Mouse (Mus musculus) megakaryocyte-erythroid progenitor cell, adult 5-6 weeks (primary cell): ENCODE data around the gene Epor. TPM values are rescaled to one million over a fixed set of nuclear protein-coding genes. Genes with fewer than 3 reads are reported as not detected.

Experiments
- ATAC-seq: replicated peaks from 2 replicates; pipeline ENCODE4 v1.8.0; 2016; ENCODE audit warnings: mild to moderate bottlenecking, inconsistent platforms; ENCODE audit not compliant: severe bottlenecking, poor library complexity, low FRiP score, low TSS enrichment
- total RNA-seq, 2 experiments: library from RNA; stranded (forward) in 1 of 2; stranded (reverse) in 1 of 2; fragments of 200-1000, 215-1000 nt in 1 of 2; fragments of >200 nt in 1 of 2; fragmentation: Nextera tagmentation in 1 of 2; gene quantifications; 2 replicates each; pipeline ENCODE4 v1.2.3; 2014 to 2017

The Epor gene
- total RNA-seq (2014; fragmentation: Nextera tagmentation) = 109 and 131 TPM in 2 replicates
- 35.2 and 48.6 TPM in 2 replicates for total RNA-seq (2017)

GRCm38 (mm10) chr9:21963417-21963816, at the start of gene Epor:
TSS of gene Epor (minus strand) at chr9:21963506.
- ATAC-seq = peak; percentile 56

- no peak for ATAC-seq
These were observed 49.4 kb upstream of the Epor start for GRCm38 (mm10) chr9:22012731-22013130.

GRCm38 (mm10) chr9:22011055-22011454, 47.7 kb upstream of the Epor start:
- ATAC-seq = no peak

GRCm38 (mm10) chr9:22004546-22004945, 41.2 kb upstream of the Epor start:
- no peak for ATAC-seq

GRCm38 (mm10) chr9:22003163-22003554, 39.9 kb upstream of the Epor start:
- ATAC-seq = peak; percentile 47

DNA sequence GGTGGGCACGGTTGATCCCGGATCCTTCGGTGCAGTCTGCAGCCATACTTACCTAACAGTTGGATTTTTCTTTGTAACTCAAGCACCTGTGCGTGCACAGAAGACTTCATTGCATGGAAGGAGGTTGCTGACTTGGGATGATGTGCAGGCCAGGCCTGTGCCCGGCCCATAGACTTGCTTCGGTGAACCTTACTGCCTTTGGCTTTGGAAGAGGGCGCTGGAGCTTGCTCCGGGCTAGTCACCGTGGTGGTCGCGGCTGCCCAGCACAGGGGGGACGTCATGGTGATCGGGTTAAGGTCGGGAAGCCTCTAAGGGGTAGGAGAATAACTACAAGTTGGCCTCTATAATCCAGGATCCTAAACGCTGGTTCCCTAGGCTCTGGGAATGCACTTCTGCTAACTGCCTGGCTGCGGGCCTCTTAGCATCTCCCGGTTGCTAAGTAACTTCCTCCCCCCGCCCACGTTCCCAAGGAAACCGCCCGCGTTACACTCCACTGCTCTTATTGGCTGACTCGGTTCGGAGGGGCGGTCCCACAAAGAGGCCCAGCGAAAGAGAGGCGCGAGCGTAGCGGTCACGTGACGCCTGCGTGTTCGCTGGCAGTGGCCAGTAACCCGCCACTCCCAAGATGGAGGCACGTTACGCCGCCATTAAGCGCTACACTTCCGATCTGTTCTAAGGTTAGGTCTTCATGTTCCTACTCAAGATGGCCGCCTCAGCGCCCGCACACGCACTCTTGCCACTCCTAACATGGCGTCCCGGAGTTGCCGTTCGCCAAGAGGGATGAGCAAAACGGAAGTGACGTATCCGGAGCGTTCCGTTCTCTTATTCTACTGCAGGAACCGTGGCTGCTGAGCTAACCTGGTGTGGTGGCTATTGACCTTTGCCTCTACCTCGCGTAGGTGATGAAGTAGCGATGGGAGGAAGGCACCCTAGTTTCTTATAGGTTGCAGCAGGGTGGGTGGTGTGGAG, 39.2 kb upstream of the Epor start, which contains the start of the genes Ccdc151 and Prkcsh:
Gene Ccdc151 (minus strand): TSS at position 441 of the 969 bp plus-strand sequence.
Gene Prkcsh (plus strand): TSS at position 613 of the 969 bp plus-strand sequence.
- peak; percentile 95 for ATAC-seq

- ATAC-seq = no peak
These were observed 38.3 kb upstream of the Epor start for GRCm38 (mm10) chr9:22001633-22002032.

GRCm38 (mm10) chr9:22000296-22000695, 37.0 kb upstream of the Epor start:
- no peak for ATAC-seq

GRCm38 (mm10) chr9:21996178-21996867, 33.0 kb upstream of the Epor start:
- no peak for ATAC-seq

DNA sequence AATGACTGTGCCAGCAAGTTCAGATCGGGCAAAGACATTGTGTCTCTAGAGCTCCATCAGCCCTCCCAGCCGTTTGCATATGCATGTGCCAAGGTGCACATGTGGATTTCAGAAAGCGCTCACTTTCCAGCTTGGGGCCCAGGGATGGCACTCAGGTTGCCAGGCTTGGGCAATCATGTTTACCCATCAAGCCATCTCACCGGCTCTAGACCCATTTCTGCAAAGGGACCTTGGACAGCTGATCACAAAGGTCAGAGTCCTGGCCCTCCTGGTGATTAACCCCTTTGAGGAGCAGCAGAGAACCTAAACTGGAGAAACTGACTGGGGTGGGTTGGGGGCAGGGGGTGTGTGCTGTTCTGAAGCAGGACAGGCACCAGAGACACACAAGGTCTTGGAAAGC, 28.9 kb upstream of the Epor start:
- ATAC-seq = no peak

DNA sequence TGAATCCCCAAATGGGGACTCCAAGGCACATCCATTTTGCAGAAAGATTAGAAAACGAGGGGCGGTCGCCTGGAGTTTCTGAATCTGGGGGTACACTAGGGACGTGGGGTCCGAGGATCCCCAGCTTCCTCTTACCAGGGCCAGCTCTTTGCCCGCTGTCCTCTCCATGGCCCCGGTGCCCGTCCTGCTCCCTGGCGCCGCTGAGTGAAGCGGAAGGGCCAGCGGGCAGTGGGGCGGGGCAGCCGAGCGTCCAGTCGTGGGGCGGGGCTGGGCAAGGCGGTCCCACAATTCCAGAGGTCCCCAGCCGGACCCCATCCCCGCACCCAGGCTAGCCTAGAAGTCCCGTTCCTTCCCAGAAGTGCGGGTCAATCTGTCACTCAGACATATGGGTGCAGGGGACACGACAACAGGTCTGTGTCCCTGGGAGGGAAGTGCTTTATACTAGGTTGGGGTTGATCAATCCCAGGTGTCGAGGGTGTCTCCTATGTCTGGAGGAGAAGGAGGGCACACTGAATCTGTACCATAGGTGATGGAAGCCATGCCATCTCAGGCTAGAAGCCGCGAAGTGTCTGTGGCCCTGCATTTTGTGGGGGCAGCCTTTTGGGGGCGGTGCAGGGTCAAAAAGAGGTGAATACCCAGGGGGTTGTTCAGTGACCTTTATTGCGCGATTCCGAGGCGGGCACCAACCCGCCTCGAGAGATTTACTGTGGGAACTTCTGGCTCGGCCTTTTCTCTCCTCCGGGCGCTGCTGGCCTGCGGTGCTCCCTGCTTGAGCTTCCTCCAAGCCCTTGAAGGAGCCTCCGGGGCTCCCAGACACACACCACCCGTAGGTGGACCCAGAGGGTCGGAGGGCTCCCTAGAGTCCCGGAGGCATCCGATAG, 26.2 kb upstream of the Epor start, which contains the start of gene Rgl3:
Gene Rgl3 (minus strand): TSS at position 217 of the 881 bp plus-strand sequence.
- peak; percentile 29; the same call in 1 of the 2 replicates for ATAC-seq

GRCm38 (mm10) chr9:21988421-21989101, 25.3 kb upstream of the Epor start:
- no peak for ATAC-seq

DNA sequence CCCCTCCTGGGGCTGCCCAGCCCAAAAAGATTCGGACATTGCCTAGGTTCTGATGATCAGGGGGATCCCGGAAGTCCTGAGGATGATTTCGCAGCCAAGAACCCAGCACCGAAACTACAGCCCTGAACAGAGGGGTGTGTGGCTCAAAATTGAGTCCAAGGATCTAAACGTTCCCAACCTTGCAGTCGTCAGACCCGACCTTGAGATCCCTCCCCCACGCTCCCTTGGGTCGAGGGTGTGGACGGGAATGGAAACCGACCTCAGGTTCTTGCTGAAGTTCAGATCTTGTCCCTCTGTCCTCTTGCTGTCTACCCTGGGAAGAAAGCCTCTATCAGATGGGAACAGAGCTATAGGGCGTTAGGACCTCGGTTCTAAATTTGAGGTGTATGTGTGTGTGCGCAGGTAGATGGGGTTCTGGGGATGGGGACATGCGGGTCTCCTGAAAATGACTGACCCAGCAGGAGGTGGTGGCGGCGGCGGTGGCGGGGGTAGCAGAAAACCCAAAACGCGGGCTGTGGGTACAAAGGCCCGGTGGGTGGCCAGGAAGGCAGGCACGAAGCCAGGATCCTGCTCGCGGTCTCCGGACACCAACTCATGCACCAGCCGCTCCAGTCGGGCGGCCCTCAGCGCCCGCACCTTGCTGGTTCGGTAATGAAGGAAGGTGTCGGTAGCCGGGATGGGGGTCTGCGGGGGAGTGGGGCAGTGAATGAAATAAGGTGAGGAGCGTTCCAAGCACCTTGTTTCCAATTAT, 24.5 kb upstream of the Epor start:
- ATAC-seq = no peak

GRCm38 (mm10) chr9:21983911-21984310, 20.6 kb upstream of the Epor start:
- ATAC-seq = no peak

DNA sequence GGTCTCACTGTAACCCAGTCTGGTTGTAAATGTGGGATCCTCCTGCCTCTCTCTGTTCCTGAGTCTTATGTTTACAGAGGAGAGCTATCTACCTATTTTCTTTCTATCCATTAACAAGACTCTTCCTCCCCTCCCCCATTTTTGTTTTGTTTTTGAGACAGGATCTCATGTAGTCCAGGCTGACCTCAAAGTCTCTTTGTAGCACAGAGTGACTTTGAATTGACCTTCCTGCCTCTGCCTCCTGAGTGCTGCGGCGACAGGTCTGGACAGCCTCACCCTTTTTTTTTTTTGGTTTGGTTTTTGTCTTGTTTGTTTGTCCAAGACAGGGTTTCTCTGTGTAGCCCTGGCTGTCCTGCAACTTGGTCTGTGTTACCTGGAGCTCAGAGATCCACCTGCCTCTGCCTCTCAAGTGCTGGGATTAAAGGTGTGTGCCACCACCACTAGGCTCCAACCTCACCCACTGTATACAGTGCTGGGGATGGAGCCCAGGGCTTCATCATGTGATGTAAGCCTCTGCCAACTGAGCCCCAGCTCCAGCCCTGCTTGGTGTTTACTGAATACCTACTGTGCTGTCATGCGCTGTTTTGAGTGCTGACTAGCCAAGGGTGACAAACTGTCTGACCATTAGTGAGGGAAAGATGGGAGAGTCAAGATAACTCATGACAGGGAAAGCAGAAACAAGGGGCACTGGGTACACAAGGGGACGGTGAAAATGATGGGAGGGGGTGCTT, 15.3 kb upstream of the Epor start:
- no peak for ATAC-seq

DNA sequence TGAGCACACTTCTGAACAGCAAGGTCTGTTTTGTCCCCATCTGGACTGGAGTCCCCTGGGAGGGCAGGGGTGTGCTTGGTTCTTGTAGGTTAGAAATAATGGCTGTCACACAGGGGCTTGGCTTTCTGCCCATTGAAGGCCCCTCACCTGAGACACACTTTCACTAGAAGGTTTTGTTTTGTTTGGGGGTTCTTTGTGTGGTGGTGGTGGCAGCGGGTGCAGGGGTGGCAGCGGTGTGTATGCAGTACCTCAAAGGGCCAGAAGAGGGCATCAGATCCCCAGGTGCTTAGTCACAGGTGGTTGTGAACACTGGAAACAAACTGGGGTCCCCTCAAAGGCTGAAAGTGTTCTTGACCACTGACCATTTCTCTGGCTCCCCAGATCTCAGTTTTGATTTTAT, 14.7 kb upstream of the Epor start:
- ATAC-seq = peak; percentile 56

- ATAC-seq = no peak
These were observed 14.0 kb upstream of the Epor start for GRCm38 (mm10) chr9:21977331-21977730.
